Mouse (Mus musculus) T-helper 2 cell (primary cell): Measurements from ENCODE around the gene Ddah2.

Experiments used
- in situ Hi-C: fragments of 300-600 bp; cut with MboI, MseI; formaldehyde crosslinking; loops from one replicate; pipeline ENCODE4 v1.15.1; 2025; ENCODE audit warnings: high pct_unique_total_duplicates

Ddah2 gene

DNA sequence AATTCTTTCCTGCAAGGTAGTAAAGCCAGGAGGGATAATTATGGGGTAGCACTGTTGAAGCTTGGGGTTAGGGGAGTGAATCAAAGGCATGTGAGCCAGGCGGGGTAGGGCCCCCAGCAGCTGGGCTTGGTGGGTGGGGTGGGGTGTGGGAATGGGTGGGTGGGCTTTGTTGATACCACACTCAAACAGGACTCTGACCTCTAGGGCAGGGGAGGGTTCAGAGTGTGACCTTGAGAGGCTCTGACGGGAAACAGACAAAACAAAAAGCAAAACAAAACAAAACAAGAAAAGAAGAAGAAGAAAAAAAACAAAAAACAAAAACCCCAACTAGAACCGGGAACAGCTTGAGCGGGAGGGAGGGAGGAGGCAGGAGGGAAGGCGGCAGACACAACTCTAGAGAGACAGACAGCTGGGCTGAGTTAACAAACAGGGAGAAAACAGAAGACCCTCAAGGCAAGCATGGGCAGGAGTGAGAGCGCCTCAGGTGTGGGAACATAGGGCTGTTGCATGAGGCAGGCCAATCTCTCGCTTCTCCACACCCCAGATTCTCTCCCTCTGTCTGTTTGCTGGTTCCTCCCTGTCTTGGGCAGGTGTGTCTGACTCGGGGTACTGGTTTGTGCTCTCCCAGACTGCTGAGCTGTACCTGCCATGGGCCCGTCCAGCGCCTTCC lies 17.8 kb downstream of the Ddah2 start, which contains the start of gene Ly6g6e:
TSS of gene Ly6g6e (plus strand) at position 396 of the 670 bp plus-strand sequence.
- in situ Hi-C loops: no loop called here

GRCm38 (mm10) chr17:35077285-35077684 lies 18.4 kb downstream of the Ddah2 start:
- in situ Hi-C loops: no loop called here

- in situ Hi-C loops: no loop called here
These were observed 19.0 kb downstream of the Ddah2 start, which contains the start of gene Ly6g6d for GRCm38 (mm10) chr17:35077786-35078233. Gene Ly6g6d, minus strand, starts transcription at chr17:35078065.

GRCm38 (mm10) chr17:35079778-35080177 lies 20.9 kb downstream of the Ddah2 start:
- in situ Hi-C loops: no loop called here

- in situ Hi-C loops: no loop called here
These were observed 21.4 kb downstream of the Ddah2 start for GRCm38 (mm10) chr17:35080248-35080647.

DNA sequence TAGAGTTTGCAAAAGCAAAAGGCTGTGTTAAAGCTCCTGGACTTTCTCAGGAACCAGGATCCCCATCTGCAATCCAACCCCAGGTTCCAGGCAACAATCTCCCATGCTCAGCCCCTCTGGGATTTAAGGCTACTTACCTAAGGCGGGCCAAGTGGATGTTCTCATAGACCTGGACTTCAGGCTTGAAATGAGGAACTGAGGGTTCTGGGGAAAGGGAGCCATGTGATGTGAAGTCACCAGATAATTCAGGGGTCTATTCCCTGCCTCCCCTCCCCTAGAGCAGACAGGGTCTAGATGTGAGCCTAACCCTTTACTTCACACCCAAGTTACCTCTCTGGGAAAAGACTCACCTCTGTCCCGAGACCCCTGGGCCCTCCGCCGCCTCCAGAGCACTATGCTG lies 21.9 kb downstream of the Ddah2 start:
- in situ Hi-C loops: no loop called here

DNA sequence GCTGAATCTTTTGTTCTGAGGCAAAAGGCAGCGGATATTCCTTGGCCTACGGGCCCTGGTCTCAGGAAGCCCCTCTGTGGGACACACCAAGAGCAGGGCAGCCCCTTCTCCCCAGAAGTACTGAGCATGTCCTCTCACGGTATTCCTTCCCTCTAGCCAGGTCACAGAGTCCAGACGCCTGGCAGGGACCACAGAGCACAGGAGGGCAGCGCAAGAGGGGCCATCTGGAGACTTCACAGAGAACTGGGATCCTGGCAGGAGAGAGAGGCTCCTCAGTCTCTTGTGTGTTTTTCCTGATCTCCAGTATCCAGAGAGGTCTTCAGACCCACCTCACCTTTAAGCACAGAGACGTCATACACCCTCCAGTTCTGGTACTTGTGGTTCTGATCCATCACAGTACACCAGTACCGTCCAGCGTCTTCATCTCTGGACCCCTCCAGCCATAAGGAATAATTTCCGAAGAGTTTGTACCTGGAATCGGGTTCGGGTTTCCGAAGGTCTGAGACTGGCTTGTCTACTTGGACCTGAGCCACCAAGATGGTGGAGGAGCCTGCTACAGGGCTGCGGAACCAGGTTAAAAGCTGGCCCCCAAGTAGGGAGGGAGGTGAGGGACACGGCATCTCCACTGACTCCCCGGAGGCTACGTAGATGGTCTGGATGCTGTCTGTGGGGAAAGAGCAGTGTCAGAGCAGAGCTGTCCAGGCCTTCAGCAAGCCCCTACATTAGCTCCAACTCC lies 24.2 kb downstream of the Ddah2 start:
- in situ Hi-C loops: no loop called here

GRCm38 (mm10) chr17:35083929-35084497 lies 25.2 kb downstream of the Ddah2 start:
- in situ Hi-C loops: no loop called here

DNA sequence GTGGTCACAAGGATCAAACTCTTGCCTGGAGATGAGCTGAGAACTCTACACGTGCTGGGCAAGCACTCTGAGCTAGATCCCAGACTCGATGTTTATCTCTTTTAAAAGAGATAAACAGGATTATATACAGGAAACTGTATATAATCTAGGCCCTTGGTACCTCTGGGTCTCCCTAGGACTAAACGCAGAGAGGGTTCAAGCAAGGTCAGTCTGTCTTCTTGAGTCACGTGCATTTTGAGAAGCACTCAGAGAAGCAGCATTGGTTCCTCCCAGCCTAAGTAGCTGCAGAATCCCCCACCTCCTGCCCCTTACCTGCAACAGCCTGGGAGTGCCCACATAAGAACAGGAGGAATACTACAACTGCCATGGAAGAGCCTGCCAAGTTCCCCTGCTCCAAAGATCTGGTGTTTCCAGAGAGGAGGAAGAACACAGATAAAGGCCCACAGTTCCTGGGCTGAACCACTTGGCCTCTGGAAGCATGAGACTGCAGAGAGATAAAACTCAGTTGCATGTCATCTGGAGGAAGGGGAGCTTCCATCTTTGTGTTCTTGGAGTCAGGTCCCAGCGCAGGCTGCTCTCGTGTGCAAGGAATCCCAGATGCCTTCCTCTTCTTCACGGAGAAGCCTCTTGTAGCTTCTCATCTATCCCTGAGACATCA lies 26.5 kb downstream of the Ddah2 start, which contains the start of gene Ly6g6f:
TSS of gene Ly6g6f (minus strand) at position 403 of the 658 bp plus-strand sequence.
- in situ Hi-C loops: no loop called here

DNA sequence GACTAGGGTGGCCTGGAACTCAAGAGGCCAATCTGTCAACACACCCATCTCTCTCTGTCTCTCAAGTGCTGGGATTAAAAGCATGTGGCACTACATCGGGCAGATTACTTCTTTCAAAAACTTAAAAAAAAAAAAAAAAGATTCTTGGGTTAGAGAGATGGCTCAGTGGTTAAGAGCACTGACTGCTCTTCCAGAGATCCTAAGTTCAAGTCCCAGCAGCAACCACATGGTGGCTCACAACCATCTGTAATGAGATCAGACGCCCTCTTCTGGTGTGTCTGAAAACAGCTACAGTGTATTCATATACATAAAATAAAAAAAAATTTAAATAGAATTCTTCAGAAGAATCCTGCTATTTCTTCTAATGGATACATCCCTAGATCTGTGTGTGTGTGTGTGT lies 29.3 kb downstream of the Ddah2 start:
- in situ Hi-C loops: no loop called here

- in situ Hi-C loops: no loop called here
These were observed 30.2 kb downstream of the Ddah2 start, which contains the start of gene Abhd16a for GRCm38 (mm10) chr17:35088825-35089644. Gene Abhd16a, plus strand, starts transcription at chr17:35089263.

DNA sequence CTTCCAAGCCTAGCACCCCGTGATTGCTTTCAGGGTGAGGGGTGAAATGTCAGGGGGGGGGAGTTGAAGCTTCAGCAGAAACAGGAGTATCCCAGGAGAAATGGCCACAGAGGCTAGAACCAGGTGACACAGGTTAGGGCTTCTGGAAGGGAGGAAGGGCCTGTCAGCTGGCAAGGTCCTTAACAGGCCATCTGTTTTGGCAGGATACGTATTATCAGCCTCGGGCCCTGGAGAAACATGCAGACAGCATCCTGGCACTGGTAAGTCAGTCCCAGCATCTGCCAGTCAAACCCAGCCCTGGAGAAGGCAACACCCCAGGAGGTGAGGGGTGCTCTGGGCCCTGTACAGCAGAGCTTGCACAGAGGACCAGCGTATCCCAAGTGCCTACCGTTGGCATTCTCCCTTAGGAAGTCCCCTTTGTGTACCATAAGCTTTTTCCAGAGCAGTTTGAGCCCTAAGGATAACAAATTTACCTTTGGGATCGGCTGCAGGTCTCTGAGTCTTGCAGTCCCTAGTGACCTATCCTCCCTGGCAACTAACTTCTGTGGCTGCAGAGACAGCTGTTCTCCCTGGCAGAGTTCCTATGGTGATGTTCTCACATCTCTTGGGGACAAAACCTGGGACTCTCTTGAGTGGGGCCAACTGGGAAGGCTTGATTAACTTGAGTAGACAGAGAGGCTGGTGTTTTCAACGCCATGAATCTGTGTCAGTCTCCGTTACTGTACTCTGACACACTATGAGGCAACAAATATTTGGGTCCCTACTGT lies 31.5 kb downstream of the Ddah2 start:
- in situ Hi-C loops: no loop called here

GRCm38 (mm10) chr17:35092403-35093198 lies 33.8 kb downstream of the Ddah2 start:
- in situ Hi-C loops: no loop called here

GRCm38 (mm10) chr17:35094475-35095365 lies 35.9 kb downstream of the Ddah2 start:
- in situ Hi-C loops: no loop called here

DNA sequence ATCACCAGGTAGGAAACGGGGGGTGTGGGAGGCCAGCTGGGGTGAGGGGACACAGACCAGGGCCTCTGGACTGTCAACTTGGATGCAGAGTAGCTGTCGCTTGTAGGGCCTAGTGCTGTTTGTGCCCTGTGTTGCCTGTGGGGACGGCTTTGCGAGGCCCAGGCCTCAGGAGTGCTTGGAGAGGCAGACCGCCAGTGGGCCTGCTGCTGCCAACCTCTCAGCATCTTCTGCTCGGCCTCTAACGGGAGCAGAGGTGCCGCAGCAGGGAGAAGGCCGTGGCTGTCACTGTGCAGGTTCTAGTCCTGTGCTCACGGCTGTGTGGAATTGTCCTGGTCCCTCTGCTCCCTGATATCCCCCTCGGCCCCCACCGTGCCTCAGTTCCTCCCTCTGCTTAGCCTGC lies 37.8 kb downstream of the Ddah2 start:
- in situ Hi-C loops: no loop called here

GRCm38 (mm10) chr17:35097164-35097655 lies 38.4 kb downstream of the Ddah2 start:
- in situ Hi-C loops: no loop called here

- in situ Hi-C loops: loop anchor here (5.0 kb wide), 1 partner anchor 68 kb away; no protein-coding TSS in a partner anchor
These were observed 41.4 kb downstream of the Ddah2 start for GRCm38 (mm10) chr17:35100196-35100765.

DNA sequence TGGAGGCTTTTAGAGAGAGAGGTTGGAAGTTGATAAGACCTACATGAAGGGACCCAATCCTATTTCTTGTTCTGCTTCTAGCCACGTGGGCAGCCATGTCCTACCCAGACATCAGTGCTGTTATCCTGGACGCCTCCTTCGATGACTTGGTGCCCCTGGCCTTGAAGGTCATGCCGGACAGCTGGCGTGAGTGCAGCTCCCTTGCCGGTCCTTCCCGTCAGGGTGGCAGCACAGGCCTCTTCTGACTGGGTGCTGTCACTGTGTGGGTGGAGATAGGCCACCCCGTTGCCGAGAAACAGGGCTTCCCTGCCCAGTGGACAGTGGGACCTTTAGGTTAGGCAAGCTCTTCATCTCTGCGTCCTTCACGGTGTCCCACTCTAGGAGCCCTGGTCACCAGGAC lies 42.3 kb downstream of the Ddah2 start:
- in situ Hi-C loops: loop anchor here (5.0 kb wide), 1 partner anchor 69 kb away; no protein-coding TSS in a partner anchor
